ENCODE assay signal across 13 mouse cellular contexts in the genomic region with DNA sequence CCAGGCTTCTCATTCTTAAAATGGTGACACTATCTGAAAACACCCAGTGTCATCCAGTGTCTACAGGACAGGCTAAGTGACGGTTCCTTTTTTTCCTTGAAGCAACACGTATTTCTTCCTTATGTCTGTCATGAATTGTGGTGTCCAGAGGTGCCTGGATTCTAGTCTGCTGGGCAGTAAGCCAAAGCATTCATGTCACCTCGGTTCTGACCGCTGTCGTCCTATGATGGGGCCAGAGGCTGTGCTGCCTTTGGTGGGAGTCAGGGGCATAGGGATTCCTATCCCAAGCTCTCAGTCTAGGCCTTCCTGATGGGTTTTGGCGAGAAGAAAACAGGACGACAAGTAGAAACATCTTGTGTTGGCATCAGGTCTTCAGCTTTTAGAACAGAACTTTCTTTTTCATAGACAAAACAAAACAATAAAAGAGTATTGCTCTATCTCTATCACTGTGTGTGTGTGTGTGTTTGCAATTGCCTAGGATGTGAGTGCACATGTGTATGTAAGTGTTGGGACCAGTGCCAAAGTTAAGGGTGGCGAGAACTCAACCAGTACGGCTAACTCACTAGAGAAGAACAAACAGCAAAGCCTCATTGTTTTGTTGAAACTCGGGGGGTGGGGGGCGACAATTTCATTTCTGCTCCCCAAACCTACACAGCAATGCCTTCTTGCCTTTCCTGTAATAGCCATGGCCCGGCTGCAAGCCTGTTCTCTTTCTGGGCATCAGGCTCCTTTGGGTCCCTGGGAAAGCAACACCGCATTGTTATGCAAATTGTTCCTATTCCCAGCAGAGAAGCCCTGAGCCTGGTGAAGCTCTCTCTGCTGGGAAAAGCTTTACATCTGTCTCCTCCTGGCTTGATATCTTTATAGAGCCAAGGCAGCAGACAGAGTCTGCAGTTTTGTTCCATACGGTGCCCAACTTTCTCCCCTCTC.
DNase-seq lines count a peak whose midpoint lies in the region; ATAC-seq and TF ChIP-seq lines count a peak whose summit lies in the region.
"Had no signal": no experiment of that assay in that cellular context is flagged by ENCODE, and none has a peak within 500 bp of the region (broad histone marks: within the 10 kb centered on the region; RNA-seq: fewer than 3 reads in every experiment).

No protein-coding gene starts in this region.

- H3K36me3 ChIP-seq in heart, embryonic 14.5 days (ENCODE audit: control insufficient read depth, insufficient read depth, low read length): no peaks in the 10 kb centered on the region
- H3K36me3 ChIP-seq in hindbrain, embryonic 11.5 days (ENCODE audit: control insufficient read depth, insufficient read depth, low read length): no peaks in the 10 kb centered on the region
- no peaks in the 10 kb centered on the region for H3K36me3 ChIP-seq in midbrain, postnatal 0 days (ENCODE audit: insufficient read depth, low read length)
- H3K36me3 ChIP-seq: liver, embryonic 15.5 days had no signal

- WGBS in heart, embryonic 14.5 days: 20% methylated on average over 14 of the region's 14 CpGs
- 41% methylated on average over 14 of the region's 14 CpGs for WGBS in hindbrain, embryonic 11.5 days
- WGBS in midbrain, postnatal 0 days: 32% methylated on average over 14 of the region's 14 CpGs

- 0 out of 4 replicates have a peak overlapping the region, but pooled peaks of 1 of the 2 experiments have one; percentile 15 for H3K27ac ChIP-seq in heart, embryonic 14.5 days (replicated peaks in 1 of 2; ENCODE audit: control insufficient read depth in 1 of 2, insufficient read depth in 1 of 2, low read depth in 2 of 2, low read length in 2 of 2)
- H3K27ac ChIP-seq in hindbrain, embryonic 11.5 days (ENCODE audit: low read depth, low read length): 0 out of 2 replicates have a peak overlapping the region, but pooled peaks have one; percentile 45
- H3K27ac ChIP-seq in midbrain, postnatal 0 days (ENCODE audit: low read depth, low read length): no peak overlapping the region
- H3K27ac ChIP-seq: liver, embryonic 15.5 days had no signal

- no peak overlapping the region for H3K9ac ChIP-seq in heart, embryonic 14.5 days (ENCODE audit: low read length)
- no peak overlapping the region for H3K9ac ChIP-seq in hindbrain, embryonic 11.5 days (ENCODE audit: low read depth, low read length)
- H3K9ac ChIP-seq in midbrain, postnatal 0 days (replicated peaks; ENCODE audit: low read length, poor library complexity, severe bottlenecking): no peak overlapping the region
- H3K9ac ChIP-seq: liver, embryonic 15.5 days had no signal

- H3K9me3 ChIP-seq in heart, embryonic 14.5 days (ENCODE audit: control insufficient read depth, low read length): no peaks in the 10 kb centered on the region
- H3K9me3 ChIP-seq in hindbrain, embryonic 11.5 days (ENCODE audit: control insufficient read depth, low read length): no peaks in the 10 kb centered on the region
- no peaks in the 10 kb centered on the region for H3K9me3 ChIP-seq in midbrain, postnatal 0 days (ENCODE audit: low read length)
- H3K9me3 ChIP-seq: liver, embryonic 15.5 days had no signal

- peak overlapping the region; percentile 16 for H3K4me2 ChIP-seq in heart, embryonic 14.5 days (ENCODE audit: low read length)
- H3K4me2 ChIP-seq in hindbrain, embryonic 11.5 days (replicated peaks; ENCODE audit: low read depth, low read length): no peak overlapping the region
- no peak overlapping the region for H3K4me2 ChIP-seq in midbrain, postnatal 0 days (ENCODE audit: low read depth, low read length, poor library complexity, severe bottlenecking)
- H3K4me2 ChIP-seq: liver, embryonic 15.5 days had no signal

- no peaks in the 10 kb centered on the region for H3K27me3 ChIP-seq in heart, embryonic 14.5 days (ENCODE audit: control insufficient read depth, insufficient read depth, low read length)
- no peaks in the 10 kb centered on the region for H3K27me3 ChIP-seq in hindbrain, embryonic 11.5 days (ENCODE audit: control insufficient read depth, insufficient read depth, low read length)
- H3K27me3 ChIP-seq in midbrain, postnatal 0 days (ENCODE audit: insufficient read depth, low read length): no peaks in the 10 kb centered on the region
- H3K27me3 ChIP-seq: CH12.LX; liver, embryonic 15.5 days had no signal

- intact Hi-C loops in heart, postnatal 36 days (cut with DNase I): no loop called here

- no peak overlapping the region for H3K4me3 ChIP-seq in heart, embryonic 14.5 days (ENCODE audit: control insufficient read depth in 1 of 2, insufficient read depth in 1 of 2, low read depth in 1 of 2, low read length in 2 of 2)
- H3K4me3 ChIP-seq in hindbrain, embryonic 11.5 days (ENCODE audit: low read depth, low read length): no peak overlapping the region
- H3K4me3 ChIP-seq in midbrain, postnatal 0 days (ENCODE audit: low read depth, low read length): no peak overlapping the region
- H3K4me3 ChIP-seq: liver, embryonic 15.5 days; myocyte had no signal

- ATAC-seq in heart, embryonic 14.5 days (ENCODE audit: insufficient number of reproducible peaks, insufficient read depth, low FRiP score, low read depth): 0 out of 2 replicates have a peak, but pooled peaks have one; percentile 56
- peak; percentile 80; the same call in 1 of the 2 replicates for ATAC-seq in hindbrain, embryonic 11.5 days (ENCODE audit: low FRiP score)
- no peak for ATAC-seq in midbrain, postnatal 0 days (ENCODE audit: low FRiP score)
- no peak for ATAC-seq in erythroid progenitor cell, adult 5-6 weeks (replicated peaks; ENCODE audit: low FRiP score, poor library complexity, severe bottlenecking)

- DNase-seq in heart, postnatal 36 days: no peak
- DNase-seq in embryo, embryonic 10.5 days (ENCODE audit: low spot score): peak; percentile 58
- peak; percentile 72 for DNase-seq in hindbrain, embryonic 11.5 days (ENCODE audit: low spot score)
- DNase-seq in midbrain, postnatal 0 days (ENCODE audit: low spot score): peak; percentile 64
- no peak for DNase-seq in cerebellum, adult 9-10 months
- no peak for DNase-seq in adrenal gland, postnatal 10 days
- DNase-seq: cerebellum, adult 11 months; thymus, adult 2 months had no signal

- no peak for TF ChIP-seq CTCF in midbrain, postnatal 0 days (IDR thresholded peaks at IDR 0.05)

- peaks cover 13 to 18% of the 10 kb centered on the region in 2 experiments for H3K4me1 ChIP-seq in heart, embryonic 14.5 days (ENCODE audit: control insufficient read depth in 2 of 2, insufficient read depth in 2 of 2, low read length in 2 of 2)
- peaks cover 9% of the 10 kb centered on the region; the same call in 1 of the 2 replicates for H3K4me1 ChIP-seq in hindbrain, embryonic 11.5 days (replicated peaks; ENCODE audit: control insufficient read depth, insufficient read depth, low read length)
- no peaks in the 10 kb centered on the region; the same call in 1 of the 2 replicates for H3K4me1 ChIP-seq in midbrain, postnatal 0 days (ENCODE audit: insufficient read depth, low read length)
- H3K4me1 ChIP-seq: liver, embryonic 15.5 days had no signal

Comparison
In these comparisons a context has a peak if more than half of its experiments do, and no peak if none do; other contexts are left out.
1. ATAC-seq: peak in heart, embryonic 14.5 days (single experiment) and hindbrain, embryonic 11.5 days (single experiment); none in midbrain, postnatal 0 days (single experiment) and erythroid progenitor cell, adult 5-6 weeks (single experiment).
2. DNase-seq: peak in embryo, embryonic 10.5 days (single experiment), hindbrain, embryonic 11.5 days (single experiment) and midbrain, postnatal 0 days (single experiment); none in heart, postnatal 36 days (0 of 2), cerebellum, adult 9-10 months (single experiment) and adrenal gland, postnatal 10 days (single experiment).